Mouse (Mus musculus) embryonic facial prominence, embryonic 11.5 days (tissue): Measurements from ENCODE around the gene Nav2. TPM values are rescaled to one million over a fixed set of nuclear protein-coding genes. Genes with fewer than 3 reads are reported as not detected.

ENCODE experiments used
- ATAC-seq: fragments of 200-750 bp; cut with Nextera tagmentation; replicated peaks from 2 replicates; pipeline ENCODE4 v1.8.0; 2017; ENCODE audit warnings: low read depth; ENCODE audit not compliant: insufficient number of reproducible peaks, low FRiP score, low TSS enrichment
- DNase-seq: peaks from one replicate; pipeline ENCODE4 v3.0.0-alpha.2; 2015; ENCODE audit warnings: low spot score
- H3K27ac ChIP-seq: fragments of 300-500 bp; sonication (generic); replicated peaks from 2 replicates; pipeline ENCODE4 v1.5.1; 2014; ENCODE audit warnings: mild to moderate bottlenecking, low read depth, low read length, control low read depth
- H3K27me3 ChIP-seq: fragments of 300-500 bp; sonication (generic); 2 replicates; pipeline ENCODE4 v1.6.1; 2014; ENCODE audit warnings: mild to moderate bottlenecking, low read length, moderate library complexity, mixed read lengths; ENCODE audit not compliant: control insufficient read depth, insufficient read depth
- H3K36me3 ChIP-seq: fragments of 300-500 bp; sonication (generic); replicated peaks from 2 replicates; pipeline ENCODE4 v1.6.1; 2014; ENCODE audit warnings: low read depth, mild to moderate bottlenecking, low read length, moderate library complexity, mixed read lengths; ENCODE audit not compliant: control insufficient read depth, insufficient read depth
- H3K4me1 ChIP-seq: fragments of 300-500 bp; sonication (generic); 2 replicates; pipeline ENCODE4 v1.6.1; 2014; ENCODE audit warnings: low read length, mixed read lengths; ENCODE audit not compliant: control insufficient read depth, insufficient read depth
- H3K4me2 ChIP-seq: fragments of 300-500 bp; sonication (generic); 2 replicates; pipeline ENCODE4 v1.6.1; 2014; ENCODE audit warnings: low read depth, mild to moderate bottlenecking, control low read depth, low read length, moderate library complexity
- H3K4me3 ChIP-seq: fragments of 300-500 bp; sonication (generic); 2 replicates; pipeline ENCODE4 v1.5.1; 2014; ENCODE audit warnings: low read depth, low read length, control low read depth
- H3K9ac ChIP-seq: fragments of 300-500 bp; sonication (generic); replicated peaks from 2 replicates; pipeline ENCODE4 v1.6.1; 2014; ENCODE audit warnings: mild to moderate bottlenecking, control low read depth, low read length
- H3K9me3 ChIP-seq: fragments of 300-500 bp; sonication (generic); replicated peaks from 2 replicates; pipeline ENCODE4 v1.6.1; 2016; ENCODE audit warnings: mild to moderate bottlenecking, low read length, inconsistent platforms, mixed read lengths; ENCODE audit not compliant: control insufficient read depth
- WGBS: fragments of 180-500 bp; shearing (Covaris S2); extraction: QIAGEN DNeasy Blood & Tissue Kit; methylation state at CpG from one replicate; pipeline ENCODE4 v1.1.7; 2014; 5-methylcytosine and 5-hydroxymethylcytosine counted together
- polyA plus RNA-seq: library from polyadenylated mRNA; unstranded; fragments of >200 nt; fragmentation: Nextera tagmentation; extraction: Ambion mirVana; gene quantifications from 2 replicates; pipeline ENCODE4 v1.2.1, GENCODE M21; 2014

The Nav2 gene
- polyA plus RNA-seq, 1 experiment from 2014 or later, result 7.3 TPM

DNA sequence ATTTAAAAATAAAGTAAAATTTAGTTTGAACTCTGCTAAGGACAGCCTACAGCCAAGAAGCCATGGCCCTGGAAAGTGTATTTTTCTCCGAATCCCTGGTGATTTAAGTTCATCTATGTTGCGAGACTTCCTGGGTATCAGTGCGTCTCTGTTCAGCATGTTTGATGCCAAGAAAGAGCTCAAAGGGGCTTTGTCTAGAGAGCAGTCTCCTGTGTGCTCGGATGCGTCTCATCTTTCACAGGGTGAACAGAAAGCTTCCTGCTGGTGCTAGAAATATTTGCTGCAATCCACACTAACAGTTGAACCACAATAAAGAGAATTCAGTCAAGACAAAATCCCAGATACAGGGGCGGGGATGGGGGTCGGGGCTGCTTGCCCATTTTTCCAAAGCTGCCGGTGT, 572.4 kb downstream of the Nav2 start:
- no peak overlapping the region for H3K4me3 ChIP-seq
- WGBS, result 30% methylated on average over 8 of the region's 8 CpGs
- H3K9me3 ChIP-seq, result no peaks in the 10 kb centered on the region
- no peak overlapping the region for H3K4me2 ChIP-seq
- H3K36me3 ChIP-seq, result no peaks in the 10 kb centered on the region
- H3K27me3 ChIP-seq, result no peaks in the 10 kb centered on the region
- no peak for ATAC-seq
- H3K4me1 ChIP-seq, result peaks cover 6% of the 10 kb centered on the region
- H3K27ac ChIP-seq, result no peak overlapping the region
- no peak overlapping the region for H3K9ac ChIP-seq
- DNase-seq, result peak; percentile 47

DNA sequence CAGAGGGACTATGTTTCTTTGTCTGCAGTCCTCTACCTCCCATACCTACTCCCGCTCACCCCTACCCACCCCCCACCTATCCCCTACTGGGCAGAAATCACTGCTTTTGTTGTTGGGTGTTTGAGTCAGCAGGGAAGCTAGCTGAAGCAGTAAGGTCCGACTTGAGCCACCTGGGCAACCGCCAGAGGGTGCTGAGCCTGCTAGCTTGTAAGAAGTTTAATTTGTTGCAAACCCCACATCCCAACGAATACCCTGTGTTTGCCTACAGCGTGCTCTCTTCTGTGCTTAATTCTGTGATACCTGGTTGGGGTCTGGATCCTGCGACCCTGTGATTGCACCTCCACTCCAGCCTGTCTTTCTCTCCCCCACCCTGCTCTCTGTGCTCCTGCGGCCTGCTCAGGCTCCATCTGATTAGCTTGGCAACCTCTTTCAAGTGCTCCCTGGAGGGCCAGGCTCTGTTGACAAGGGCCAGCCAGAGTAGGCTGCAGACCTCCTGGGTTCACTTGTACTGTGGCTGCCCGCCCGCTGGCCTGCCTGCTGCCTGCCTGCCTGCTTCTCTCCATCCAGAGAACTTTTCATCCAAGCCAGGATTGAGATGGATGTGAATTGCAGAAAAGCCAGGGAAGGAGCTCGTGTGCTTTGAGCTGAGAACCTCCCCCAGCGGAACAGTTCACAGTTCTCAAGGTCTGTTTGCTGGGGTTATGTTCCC, 575.7 kb downstream of the Nav2 start:
- H3K9ac ChIP-seq, result no peak overlapping the region
- 18% methylated on average over 11 of the region's 11 CpGs for WGBS
- no peaks in the 10 kb centered on the region for H3K27me3 ChIP-seq
- H3K4me3 ChIP-seq, result no peak overlapping the region
- no peaks in the 10 kb centered on the region for H3K36me3 ChIP-seq
- H3K9me3 ChIP-seq, result no peaks in the 10 kb centered on the region
- peaks cover 6% of the 10 kb centered on the region for H3K4me1 ChIP-seq
- no peak overlapping the region for H3K27ac ChIP-seq
- H3K4me2 ChIP-seq, result no peak overlapping the region
- DNase-seq (peak; percentile 28), ATAC-seq (0 out of 2 replicates have a peak, but pooled peaks have one; percentile 21)

DNA sequence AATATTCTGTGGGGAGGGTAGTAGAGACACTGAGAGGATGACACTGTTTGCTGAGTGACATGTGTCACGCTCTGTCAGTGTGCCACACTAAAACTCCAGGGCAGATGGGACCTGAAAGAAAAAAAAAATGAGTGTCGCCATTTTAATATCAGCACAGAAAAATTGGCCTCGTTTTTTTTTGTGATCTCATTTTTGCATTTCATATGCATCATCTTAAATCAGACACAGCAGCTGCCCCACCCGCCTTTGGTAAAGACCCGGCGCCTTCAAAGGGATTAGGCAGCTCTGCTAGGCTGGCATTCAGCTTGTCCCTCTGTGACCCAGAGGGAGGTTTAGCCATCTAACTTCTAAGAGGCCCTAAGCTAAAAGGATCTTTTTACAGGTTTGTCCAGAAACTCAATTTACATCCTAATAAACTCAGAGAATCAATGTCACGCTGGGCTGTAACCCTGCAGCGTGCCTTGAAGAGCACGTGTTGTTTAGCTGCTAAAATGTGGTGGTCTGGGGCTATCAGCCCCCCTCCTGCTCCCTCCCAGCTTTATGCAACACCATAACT, 576.9 kb downstream of the Nav2 start:
- Histone ChIP-seq H3K4me3 (no peak overlapping the region), H3K9me3 (no peaks in the 10 kb centered on the region), H3K4me1 (peaks cover 6% of the 10 kb centered on the region), H3K36me3 (no peaks in the 10 kb centered on the region), H3K27me3 (no peaks in the 10 kb centered on the region), H3K4me2 (no peak overlapping the region), H3K27ac (no peak overlapping the region), H3K9ac (peak overlapping the region; percentile 5; the same call in 1 of the 2 replicates)
- 14% methylated on average over 9 of the region's 9 CpGs for WGBS
- DNase-seq, result peak; percentile 51
- 0 out of 2 replicates have a peak, but pooled peaks have one; percentile 57 for ATAC-seq

DNA sequence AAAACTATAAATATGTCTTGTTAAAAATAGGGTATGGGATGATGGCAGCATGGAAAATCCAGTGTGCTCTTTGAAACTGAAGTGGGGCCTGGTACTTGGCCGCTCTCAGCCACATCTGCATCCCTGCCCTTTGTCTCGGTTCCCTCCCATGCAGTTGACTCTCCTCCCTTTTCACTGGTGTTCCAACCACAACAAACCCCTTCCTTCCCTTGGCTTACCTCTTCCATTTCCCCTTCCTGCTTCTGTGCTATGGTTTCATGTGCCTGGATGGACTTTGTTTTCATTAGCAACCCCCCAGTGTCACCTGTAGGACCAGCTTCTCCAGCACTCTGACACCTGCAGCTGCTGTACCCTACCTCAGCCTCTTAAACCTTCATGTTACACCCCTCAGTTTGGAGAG, 578.8 kb downstream of the Nav2 start:
- 88% methylated on average over 2 of the region's 2 CpGs for WGBS
- H3K27ac ChIP-seq, result no peak overlapping the region
- no peak overlapping the region for H3K4me2 ChIP-seq
- H3K4me3 ChIP-seq, result no peak overlapping the region
- no peaks in the 10 kb centered on the region; the same call in 1 of the 2 replicates for H3K36me3 ChIP-seq
- peaks cover 6% of the 10 kb centered on the region for H3K4me1 ChIP-seq
- H3K9me3 ChIP-seq, result no peaks in the 10 kb centered on the region
- H3K27me3 ChIP-seq, result no peaks in the 10 kb centered on the region
- ATAC-seq (no peak), DNase-seq (no peak)
- no peak overlapping the region for H3K9ac ChIP-seq

DNA sequence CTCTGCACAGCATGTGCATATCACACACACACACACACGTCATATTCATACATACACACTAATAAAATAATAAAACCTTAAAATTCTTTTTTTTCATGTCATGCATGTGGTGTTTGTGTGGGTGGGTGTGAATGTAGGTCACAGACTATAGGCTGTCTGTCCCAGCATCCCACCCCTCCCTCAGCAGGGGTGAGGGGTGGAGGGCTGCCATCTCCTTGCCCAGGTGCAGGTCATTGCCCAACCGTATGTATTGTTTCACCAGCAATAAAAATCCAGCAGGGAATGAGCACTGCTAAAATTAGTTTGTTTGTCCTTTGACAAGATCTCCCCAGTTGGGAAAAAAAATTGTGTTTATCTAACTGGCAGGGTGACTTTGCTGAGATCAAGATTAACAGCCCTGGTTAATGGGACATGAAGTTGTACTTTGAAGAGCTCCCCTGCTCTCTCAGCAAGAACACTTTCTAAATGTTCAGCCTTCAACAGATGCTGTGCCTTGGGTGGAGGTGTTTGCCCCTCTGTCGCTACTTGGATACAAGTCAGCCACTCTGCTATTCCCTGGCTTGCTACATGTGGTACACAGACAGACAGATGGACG, 580.1 kb downstream of the Nav2 start:
- no peak for ATAC-seq
- H3K4me2 ChIP-seq, result no peak overlapping the region
- no peaks in the 10 kb centered on the region for H3K9me3 ChIP-seq
- no peak for DNase-seq
- H3K9ac ChIP-seq, result no peak overlapping the region
- peaks cover 6% of the 10 kb centered on the region for H3K4me1 ChIP-seq
- WGBS, result 70% methylated on average over 4 of the region's 4 CpGs
- no peak overlapping the region for H3K27ac ChIP-seq
- H3K36me3 ChIP-seq, result no peaks in the 10 kb centered on the region; the same call in 1 of the 2 replicates
- no peaks in the 10 kb centered on the region for H3K27me3 ChIP-seq
- H3K4me3 ChIP-seq, result no peak overlapping the region

DNA sequence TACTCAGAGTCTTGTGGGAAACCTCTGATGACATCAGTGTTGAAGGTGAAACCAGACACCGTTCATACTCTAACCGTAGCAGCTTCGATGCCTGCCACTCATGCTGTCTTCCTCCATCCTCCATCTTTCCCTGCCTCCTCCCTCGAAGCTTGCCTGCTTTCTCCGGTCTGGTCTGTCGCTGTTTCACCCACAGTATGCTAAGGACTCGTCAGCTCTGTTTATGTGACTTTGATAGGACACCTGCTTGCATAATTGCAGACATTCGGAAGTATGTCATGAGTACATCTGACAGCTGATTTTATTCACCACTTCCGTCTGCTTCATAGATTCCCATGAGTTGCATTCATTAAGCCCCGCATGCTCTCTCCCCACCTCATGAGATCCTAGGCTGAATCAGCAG, 582.3 kb downstream of the Nav2 start:
- no peak overlapping the region for H3K4me3 ChIP-seq
- H3K4me1 ChIP-seq, result no peaks in the 10 kb centered on the region
- DNase-seq (no peak), ATAC-seq (no peak)
- H3K9ac ChIP-seq, result no peak overlapping the region
- H3K4me2 ChIP-seq, result no peak overlapping the region
- no peaks in the 10 kb centered on the region for H3K9me3 ChIP-seq
- H3K27me3 ChIP-seq, result no peaks in the 10 kb centered on the region
- WGBS, result 68% methylated on average over 10 of the region's 10 CpGs
- no peaks in the 10 kb centered on the region; the same call in 1 of the 2 replicates for H3K36me3 ChIP-seq
- no peak overlapping the region for H3K27ac ChIP-seq

DNA sequence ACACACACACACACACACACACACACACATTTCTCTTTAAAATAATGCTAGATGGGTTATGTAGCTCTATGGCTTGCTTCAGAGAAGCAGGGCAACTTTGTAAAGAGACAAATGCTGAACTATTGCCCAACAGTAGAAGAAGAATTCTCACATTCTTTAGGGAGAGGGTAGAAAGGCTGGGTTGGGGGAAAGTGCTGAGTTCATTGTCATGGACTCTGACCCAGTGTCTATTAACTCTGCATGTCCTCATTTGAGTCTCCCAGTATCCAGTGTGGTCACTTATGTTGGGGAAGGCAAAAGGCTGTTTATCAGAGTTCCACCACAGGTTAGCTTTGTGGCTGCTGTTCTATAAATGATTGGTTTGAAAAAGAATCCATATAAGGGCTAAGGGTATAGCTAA, 584.1 kb downstream of the Nav2 start:
- DNase-seq (no peak), ATAC-seq (no peak)
- Histone ChIP-seq H3K4me1 (peaks cover 4% of the 10 kb centered on the region), H3K9me3 (no peaks in the 10 kb centered on the region), H3K27me3 (no peaks in the 10 kb centered on the region), H3K4me3 (no peak overlapping the region), H3K36me3 (no peaks in the 10 kb centered on the region; the same call in 1 of the 2 replicates), H3K4me2 (no peak overlapping the region), H3K27ac (no peak overlapping the region), H3K9ac (no peak overlapping the region)

DNA sequence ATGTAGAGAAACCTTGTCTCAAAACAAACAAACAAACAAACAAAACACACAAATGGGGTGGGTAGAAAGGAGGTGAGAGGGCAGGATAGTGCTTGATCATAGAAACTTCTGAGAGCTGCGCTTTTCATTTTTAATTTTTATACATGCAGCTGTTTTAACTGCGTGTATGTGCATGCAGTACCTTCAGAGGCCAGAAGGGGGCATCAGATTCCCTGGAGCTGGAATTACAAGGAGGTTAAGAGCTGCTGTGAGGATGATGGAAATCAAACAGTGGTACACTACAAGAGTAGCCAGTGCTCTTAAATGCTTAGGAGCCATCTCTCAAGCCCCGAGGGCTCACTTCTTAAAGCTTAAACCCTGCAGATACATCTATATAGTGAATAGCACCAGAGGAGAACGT, 584.7 kb downstream of the Nav2 start:
- Histone ChIP-seq H3K27ac (no peak overlapping the region), H3K9ac (no peak overlapping the region), H3K4me1 (peaks cover 4% of the 10 kb centered on the region), H3K27me3 (no peaks in the 10 kb centered on the region), H3K9me3 (no peaks in the 10 kb centered on the region), H3K4me2 (no peak overlapping the region), H3K4me3 (no peak overlapping the region), H3K36me3 (no peaks in the 10 kb centered on the region; the same call in 1 of the 2 replicates)
- DNase-seq (peak; percentile 37), ATAC-seq (no peak)
- 86% methylated on average over 4 of the region's 4 CpGs for WGBS
